Mouse (Mus musculus) liver, adult (tissue): Measurements from ENCODE around the gene Gm10260.

Experiments
- GATA4 ChIP-seq: IDR thresholded peaks from 2 replicates; pipeline ENCODE4 v1.6.1; 2014; ENCODE audit warnings: mild to moderate bottlenecking, low read length; ENCODE audit not compliant: insufficient replicate concordance

The Gm10260 gene

DNA sequence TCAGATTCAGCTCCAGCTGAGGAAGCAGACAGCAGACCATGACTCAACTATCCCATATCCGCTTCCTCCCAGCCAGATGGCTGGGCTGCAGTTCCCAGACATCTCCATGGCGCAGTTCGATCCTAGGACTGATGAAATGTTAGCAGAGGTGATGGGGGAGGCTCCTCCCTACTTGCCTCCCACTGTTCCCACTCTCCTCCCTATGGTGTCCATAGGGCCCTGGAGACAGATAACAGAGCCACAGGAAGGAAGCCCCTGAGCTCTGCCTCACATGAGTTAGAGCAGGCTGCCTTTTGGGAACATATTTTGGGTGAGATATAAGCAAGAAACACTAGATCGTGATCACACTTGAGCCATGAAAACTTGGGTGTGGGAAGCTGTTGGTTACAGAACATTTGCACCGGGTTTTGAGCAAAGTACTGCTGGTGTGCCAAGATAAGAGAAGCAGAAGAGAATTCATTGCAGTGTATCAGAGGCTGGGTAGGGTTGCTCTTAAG is 18.3 kb upstream of the Gm10260 start:
- no peak for TF ChIP-seq GATA4

DNA sequence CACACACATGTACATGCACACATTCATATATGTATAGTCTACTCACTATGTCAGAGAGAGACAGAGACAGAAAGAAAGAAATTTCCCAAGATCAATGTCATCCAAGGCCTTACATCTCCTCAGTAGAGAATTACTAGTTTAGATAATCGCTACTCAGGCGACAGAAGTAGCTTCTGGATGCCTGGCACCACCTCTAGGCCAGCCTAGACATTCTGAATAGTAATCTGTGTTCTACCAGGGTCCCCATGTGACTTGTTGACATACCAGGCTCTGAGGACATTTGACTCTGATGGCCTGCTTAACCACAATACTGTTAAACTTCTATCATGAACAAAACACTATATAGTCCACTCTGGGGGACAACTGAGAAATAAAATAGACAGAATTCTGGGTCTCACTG is 17.2 kb upstream of the Gm10260 start:
- no peak for TF ChIP-seq GATA4

DNA sequence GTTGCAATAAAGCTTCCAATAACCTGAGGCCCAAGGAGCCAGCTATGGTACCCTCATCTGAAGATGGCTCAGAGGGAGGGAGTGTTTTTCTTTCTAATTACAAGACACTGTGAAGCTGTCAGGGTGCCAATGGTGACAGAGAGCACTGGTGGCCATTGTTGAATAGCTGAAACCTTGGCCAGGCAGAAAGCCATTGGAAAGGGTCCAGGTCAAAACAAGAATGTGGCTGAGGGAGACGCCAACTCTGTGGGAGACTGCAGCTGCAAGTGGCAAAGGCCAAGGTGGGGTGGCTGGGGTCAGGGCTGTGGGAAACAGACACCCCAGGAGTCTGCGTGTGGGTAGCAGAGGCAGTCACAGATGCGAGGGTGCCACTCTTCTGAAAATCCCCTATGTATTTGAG is 16.3 kb upstream of the Gm10260 start:
- TF ChIP-seq GATA4 = no peak

DNA sequence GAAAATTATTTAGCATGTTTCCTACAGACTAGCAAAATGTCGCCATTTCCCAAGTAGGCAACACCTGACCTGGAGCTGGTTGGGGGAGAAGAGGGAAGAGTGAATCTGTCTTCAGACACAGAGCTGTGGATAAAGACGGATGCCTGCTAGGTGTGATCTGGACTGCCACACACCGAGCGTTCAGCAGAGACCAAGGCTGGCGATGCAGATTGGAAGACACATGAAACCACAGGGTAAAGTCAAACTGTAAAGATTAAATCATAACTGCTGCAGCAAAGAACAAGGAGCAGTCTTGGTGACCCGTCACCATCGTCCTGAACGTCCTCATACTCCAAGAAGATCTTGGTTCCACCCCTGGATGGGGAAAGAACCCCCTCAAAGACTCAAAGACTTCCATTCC is 15.5 kb upstream of the Gm10260 start:
- TF ChIP-seq GATA4 = no peak

DNA sequence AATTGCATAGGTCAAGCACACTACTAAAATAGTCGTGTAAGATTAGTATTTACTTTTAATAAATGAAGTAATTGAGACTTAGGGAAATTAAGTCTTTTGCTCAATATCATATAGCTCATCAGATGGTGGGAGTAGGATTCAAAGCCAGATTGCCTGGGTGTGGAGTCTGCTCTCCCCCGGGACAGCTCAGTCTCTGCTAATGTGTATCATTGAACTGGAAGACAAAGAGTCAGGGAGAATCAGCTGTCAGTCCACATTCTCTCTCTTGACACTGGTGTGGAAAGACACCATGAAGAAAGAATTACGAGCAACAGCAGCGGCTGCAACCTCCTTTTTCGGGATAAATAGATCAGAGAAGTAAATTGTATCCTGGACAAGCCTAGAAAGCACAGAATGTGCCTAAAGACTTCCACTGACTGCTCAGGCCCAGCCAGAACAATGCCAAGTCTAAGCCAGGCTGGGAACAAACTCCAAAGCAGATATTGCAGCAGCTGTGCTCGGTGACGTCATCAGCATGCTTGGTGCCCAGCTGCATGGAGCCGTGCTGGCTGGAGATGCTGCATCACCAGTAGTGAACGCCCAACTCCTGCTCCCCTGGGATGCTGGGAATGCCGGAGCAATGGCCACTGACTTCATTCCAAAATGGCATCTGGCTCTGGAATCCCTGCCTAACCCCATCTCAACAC is 14.5 kb upstream of the Gm10260 start:
- TF ChIP-seq GATA4 = no peak

DNA sequence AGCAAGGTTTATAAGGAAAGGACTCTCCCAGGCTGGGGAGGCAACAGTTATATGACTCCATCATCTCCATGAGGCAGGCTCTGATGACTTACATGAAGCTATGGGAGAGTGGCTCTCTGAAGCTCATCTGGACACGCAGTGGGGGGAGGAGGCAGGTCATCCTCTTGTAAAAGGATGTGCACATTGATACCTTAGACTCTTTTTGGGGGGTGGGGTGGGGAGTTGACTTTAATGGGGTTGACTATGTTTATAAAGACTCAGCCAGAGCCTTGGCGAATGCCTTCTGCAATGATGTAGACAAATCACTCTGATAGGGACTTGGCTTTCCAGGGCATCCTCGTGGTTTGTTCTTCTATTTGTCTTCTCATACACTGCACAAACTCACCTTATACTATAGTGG is 8.8 kb upstream of the Gm10260 start:
- no peak for TF ChIP-seq GATA4

DNA sequence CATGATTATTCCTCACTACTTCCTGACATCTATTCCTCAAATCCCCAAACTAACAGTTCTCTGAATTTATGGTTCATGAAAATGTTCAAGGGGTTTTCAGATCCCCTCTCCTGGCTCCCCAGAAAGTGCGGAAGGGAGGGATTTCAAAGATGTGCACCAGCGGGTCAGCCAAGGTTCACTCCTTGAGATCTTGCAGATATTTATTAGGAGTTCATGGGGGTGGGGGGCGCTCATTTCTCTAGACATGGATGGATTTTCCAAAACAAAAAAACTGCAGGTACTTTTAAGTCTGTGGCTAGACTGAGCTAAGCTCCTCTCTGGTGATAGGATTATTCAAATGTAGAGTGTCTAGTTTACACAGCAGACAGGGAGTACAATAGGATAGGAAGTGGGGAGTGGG is 8.4 kb upstream of the Gm10260 start:
- TF ChIP-seq GATA4 = no peak

DNA sequence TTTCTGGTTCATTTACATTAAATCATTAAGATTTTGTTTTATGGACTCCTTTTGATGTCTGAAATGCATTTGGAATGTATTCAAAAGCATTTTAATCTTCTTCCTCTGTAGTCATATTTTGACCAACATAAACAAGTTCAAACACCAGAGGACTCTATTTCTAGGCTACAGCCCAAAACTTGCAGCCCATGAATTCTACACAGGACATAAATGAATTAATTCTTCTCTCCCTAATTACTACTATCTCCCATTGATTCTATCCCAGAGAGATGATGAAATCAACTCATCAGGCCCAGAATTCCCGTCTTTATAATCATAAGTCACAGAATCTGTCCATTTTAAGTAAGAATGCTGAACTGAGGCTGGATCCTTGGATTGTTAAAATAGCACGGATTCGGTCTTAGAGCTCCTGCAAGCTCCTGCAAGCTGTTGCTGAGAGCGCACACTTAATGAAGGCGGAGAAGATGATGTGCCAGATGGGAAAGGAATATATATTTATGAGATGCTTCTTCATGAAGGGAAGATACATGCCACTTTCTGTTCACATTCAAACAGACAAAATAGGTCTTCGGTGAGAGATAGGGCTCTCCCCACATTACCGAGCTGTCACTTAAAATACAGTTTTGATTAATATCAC is 7.7 kb upstream of the Gm10260 start:
- TF ChIP-seq GATA4 = no peak

DNA sequence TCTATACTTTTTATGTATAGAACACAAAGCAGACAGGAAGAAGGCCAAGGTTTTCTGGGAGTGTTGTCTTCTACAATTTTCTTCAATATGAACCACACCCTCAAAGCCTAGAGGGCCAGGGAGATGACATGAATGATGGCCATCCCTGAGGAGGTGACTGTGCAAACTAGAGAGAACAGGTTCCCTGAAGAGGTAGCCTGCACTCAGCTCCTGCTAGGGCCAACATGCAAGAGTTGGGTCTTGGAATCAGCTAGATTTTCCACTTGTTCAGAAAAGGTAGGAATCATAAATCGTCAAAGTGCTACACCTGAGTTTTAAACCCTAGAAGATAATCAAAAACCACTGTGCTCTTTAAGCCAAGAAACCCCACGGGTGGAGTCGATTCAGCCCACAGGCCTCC is 6.2 kb upstream of the Gm10260 start:
- no peak for TF ChIP-seq GATA4

DNA sequence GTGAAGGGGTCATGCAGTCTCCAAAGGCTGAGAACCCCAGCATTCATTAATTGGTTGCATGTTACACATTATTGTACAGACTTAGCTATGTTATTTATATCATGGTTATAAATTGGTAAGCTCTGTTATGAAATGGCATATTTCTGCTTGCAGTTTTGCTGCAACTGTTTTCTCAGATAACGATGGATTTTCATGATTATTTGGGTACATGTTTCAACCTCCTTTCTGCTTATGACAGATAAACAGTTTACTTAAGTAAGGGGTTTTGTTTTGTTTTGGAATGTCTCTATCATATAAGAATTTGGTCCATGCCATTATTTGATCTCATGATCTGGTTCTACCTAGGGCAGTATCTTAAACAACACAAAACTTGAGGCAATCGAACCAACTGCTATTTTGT is 5.5 kb upstream of the Gm10260 start:
- no peak for TF ChIP-seq GATA4

DNA sequence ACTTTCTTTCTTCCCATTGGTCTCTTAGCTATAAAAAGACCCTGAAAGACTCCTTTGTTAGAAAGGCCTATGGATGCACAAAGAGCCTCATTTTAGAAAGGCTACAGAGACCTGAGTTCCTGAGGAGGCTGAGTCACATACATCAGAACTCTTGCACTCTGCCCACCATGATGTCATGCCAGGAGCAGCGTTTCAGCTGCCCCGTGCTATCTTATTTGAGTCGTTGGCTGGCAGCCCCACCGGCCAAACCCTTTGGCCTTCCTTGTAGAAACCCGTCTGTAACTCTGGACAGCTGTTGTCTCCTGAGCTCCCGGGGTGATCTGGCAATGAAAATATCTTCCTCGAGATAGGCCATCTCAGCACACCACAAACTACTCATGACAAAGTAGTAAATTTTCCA is 3.6 kb upstream of the Gm10260 start:
- no peak for TF ChIP-seq GATA4

DNA sequence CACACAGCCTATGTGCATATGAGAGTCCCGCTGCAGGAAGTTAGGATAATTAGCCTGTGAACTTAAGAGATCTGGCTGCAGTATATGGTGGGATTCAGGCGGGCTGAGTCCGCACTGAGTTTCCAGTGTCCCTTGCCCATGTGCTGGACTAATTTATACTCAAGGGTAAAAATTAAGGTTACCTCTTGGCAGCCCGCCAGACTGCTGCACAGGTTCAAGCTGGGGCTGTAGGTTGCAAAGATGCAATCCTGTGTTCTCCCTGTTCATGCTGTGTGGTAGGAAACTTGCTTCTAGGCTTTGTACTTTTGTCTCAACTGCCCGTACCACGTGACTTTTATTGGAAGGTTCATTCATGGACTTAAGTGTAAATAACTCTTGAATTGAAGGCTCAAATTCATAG is 3.0 kb upstream of the Gm10260 start:
- TF ChIP-seq GATA4 = no peak

DNA sequence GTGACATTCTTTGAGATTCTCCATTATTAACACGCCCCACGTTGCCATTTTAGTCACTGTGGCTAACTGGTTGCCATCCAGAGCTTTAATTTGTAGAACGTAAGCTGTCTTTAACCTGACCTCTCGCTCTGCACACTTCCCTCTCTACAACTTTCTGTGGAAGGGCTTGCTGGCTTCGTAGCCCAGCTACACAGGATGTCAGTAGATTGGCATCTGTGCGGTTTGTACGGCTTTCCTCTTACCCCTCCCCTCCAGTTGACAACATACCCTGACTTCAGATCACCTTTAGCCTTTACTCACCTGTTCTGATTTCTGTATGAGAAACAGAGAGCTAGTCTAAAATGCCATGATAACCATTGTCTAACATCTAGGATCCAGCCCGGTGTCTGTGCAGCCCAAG is 1.7 kb upstream of the Gm10260 start:
- TF ChIP-seq GATA4 = no peak

DNA sequence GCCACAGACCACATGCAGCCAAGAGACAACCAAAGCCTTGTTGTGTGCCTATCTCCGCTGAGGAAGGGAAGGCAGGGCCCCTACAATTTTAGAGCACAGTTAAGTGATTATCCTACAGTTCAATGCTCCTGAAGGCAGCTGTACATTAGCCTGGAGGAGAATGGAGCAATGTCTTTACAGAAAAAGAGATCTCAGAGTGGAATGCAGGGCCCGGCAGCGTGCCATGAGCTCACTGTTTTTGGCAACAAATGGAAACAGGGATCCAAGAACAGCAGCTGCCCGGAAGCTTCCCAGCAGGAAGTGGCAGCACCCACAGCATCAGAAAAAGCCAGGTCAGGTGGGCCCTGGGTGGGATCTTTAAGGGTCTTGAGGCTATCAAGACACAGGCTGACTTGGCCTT is 3.4 kb downstream of the Gm10260 start:
- no peak for TF ChIP-seq GATA4

DNA sequence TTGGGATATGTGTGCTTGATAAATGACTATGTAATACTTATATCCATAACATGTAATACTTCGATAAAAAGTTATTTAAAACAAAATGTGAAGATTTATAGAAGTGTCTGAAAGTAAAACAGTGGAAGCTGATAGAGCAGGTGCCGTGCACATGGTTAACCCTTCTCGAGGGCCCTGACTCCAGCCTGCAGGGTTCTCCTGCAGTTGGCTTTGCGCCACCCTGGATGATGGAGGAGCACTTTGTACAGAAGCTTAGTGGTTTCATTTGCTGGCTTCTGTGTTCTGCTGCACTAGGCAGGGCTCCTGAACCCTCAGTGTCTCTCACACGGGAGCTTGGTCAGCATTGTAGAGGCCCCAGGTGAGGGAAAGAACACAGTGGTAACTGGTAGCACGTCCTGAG is 4.3 kb downstream of the Gm10260 start:
- no peak for TF ChIP-seq GATA4

DNA sequence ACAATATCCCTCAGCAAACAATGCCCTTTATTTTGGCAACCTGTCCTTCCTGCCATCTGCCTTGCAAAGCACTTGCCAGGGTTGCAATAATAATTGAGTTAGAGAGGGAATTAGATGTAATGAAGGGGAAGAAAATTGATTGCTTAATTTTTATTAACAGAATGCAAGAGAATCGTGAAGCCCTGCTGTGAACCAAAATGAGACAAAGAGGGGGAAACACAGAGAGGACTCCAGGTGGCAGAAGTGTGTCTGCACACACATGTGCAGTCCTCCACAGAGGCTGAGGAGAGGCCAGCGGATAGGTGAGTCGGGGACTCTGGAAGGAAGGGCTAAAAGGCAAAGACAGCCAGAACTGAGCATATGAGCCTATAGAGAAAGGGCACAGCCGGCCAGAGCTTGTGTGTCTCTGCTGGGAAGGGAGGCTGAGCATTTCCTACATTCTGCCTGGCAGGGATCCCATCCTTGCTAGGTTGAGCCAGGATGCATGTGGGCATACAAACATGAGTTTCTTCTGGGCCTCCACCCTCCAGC is 9.5 kb downstream of the Gm10260 start:
- TF ChIP-seq GATA4 = no peak

DNA sequence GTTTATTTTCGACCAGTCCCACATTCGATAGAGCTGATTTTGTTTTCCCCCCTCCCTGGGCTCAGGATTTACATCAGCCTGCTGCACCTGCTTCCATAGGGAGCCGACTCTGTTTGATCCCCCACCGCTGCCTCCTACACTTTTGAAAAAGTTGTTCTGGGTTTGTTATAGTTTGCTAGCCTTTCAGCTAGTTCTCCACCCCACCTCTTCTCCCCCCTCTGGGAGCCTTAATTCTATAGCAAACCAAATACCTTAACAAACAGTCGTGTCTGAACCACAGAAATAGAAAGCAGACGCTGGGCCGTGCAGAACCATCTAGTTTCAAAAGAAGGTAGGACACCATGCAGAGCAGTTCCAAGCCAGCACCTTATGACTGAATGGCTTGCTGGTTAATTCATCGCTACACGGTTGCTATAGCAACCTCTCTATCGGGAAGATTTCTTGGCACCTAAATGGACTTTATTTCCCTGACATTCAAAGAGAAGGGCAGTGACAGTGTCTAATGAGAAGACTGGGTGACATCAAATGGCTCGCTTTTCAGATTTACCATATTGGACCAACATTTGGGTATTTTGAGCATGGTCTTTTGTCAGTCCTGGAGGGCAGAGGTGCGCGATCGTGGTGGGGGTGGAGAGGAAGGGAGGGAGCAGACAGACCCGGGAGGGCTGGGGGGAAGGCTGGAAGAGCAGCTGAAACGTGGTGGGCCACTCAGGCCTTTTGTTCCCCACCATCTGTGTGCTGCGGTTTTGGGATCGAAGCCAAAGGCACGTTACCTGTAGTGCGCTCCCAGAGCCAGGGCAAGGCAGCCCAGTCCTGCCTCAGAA is 13.2 kb downstream of the Gm10260 start:
- TF ChIP-seq GATA4 = no peak

DNA sequence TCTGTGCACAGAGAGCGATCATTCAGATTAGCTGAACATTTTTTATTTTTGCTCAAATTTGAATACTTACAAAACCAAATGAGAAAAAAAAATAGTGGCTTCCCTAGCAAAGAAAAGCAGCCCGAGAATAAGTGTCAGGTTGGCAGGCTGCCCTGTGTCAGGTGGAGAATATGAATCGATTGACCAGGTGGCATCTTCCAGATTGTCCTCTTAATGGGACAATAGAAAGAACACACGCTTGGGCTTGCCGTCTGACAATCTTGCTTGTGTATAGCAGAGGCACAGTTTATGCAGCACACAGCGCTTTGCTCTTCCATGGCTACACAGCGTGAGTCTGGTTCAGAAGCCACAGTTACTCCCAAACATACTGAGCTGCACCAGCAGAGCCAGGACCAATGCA is 15.8 kb downstream of the Gm10260 start:
- no peak for TF ChIP-seq GATA4
